Mouse (Mus musculus) ES-E14 (cell line): ENCODE measurements at regions not wholly inside any gene's neighbourhood (a gene's known extent, or its start where the extent isn't known, plus 50 kb on each side); places are given as distances from the start of the nearest gene placed in this dataset.

Experiments
- CHD2 ChIP-seq: IDR thresholded peaks from 2 replicates; pipeline ENCODE4 v1.6.1; 2014; ENCODE audit warnings: mild to moderate bottlenecking, low read depth, low read length, inconsistent platforms
- HCFC1 ChIP-seq: IDR thresholded peaks from 2 replicates; pipeline ENCODE4 v1.6.1; 2012; ENCODE audit warnings: low read length, inconsistent platforms, borderline replicate concordance; ENCODE audit not compliant: insufficient read depth
- ZC3H11A ChIP-seq: IDR thresholded peaks from 2 replicates; pipeline ENCODE4 v1.6.1; 2012; ENCODE audit warnings: low read depth, mild to moderate bottlenecking, inconsistent platforms, low read length, borderline replicate concordance

DNA sequence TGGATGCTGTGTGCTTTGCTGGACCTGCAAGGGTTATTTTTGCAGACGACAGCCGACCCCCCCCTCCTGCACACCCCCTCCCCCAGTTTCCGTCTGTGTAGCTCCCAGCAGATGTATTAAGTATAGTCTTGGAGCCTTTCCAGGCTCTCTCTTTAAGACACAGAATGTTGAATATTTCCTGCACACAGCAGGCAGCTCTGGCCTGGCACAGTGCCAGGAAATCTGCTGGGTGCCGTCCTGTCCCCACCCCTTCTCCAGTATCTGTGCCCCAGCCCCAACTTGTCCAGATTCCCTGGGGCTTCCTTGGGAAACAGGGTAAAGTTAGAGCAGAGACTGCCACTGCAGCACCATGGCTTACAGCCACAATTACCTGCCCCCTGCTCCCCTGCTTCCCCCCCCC lies 263.4 kb downstream of the Sorl1 start:
- TF ChIP-seq ZC3H11A, result no peak
- no peak for TF ChIP-seq HCFC1
- TF ChIP-seq CHD2, result no peak
